Mouse (Mus musculus): ENCODE measurements around the gene Tmem25.

Tmem25 gene

GRCm38 (mm10) chr9:44799102-44799957 lies at the start of gene Tmem25:
Tmem25 (minus strand) TSS chr9:44799307.
- DNase-seq (ENCODE audit: low read depth): no peak

GRCm38 (mm10) chr9:44847446-44847845 lies 48.3 kb upstream of the Tmem25 start:
- no peak for DNase-seq (ENCODE audit: low read depth)

- DNase-seq (ENCODE audit: low read depth): peak; percentile 29
Observed at GRCm38 (mm10) chr9:44841241-44841640, 42.1 kb upstream of the Tmem25 start.

- DNase-seq (ENCODE audit: low read depth): peak; percentile 84
Observed at GRCm38 (mm10) chr9:44836439-44836838, 37.3 kb upstream of the Tmem25 start.

GRCm38 (mm10) chr9:44832356-44832755 lies 33.2 kb upstream of the Tmem25 start:
- peak; percentile 37 for DNase-seq (ENCODE audit: low read depth)

GRCm38 (mm10) chr9:44830506-44830905 lies 31.4 kb upstream of the Tmem25 start:
- no peak for DNase-seq (ENCODE audit: low read depth)

- DNase-seq (ENCODE audit: low read depth): no peak
Observed at GRCm38 (mm10) chr9:44828944-44829343, 29.8 kb upstream of the Tmem25 start.

- peak; percentile 88 for DNase-seq (ENCODE audit: low read depth)
Observed at GRCm38 (mm10) chr9:44826660-44827059, 27.6 kb upstream of the Tmem25 start.

GRCm38 (mm10) chr9:44819920-44820827 lies 21.1 kb upstream of the Tmem25 start:
- no peak for DNase-seq (ENCODE audit: low read depth)

- no peak for DNase-seq (ENCODE audit: low read depth)
Observed at GRCm38 (mm10) chr9:44817522-44817921, 18.4 kb upstream of the Tmem25 start.

GRCm38 (mm10) chr9:44814179-44814578 lies 15.1 kb upstream of the Tmem25 start:
- no peak for DNase-seq (ENCODE audit: low read depth)

GRCm38 (mm10) chr9:44810316-44810715 lies 11.2 kb upstream of the Tmem25 start:
- no peak for DNase-seq (ENCODE audit: low read depth)

- no peak for DNase-seq (ENCODE audit: low read depth)
Observed at GRCm38 (mm10) chr9:44807778-44808177, 8.7 kb upstream of the Tmem25 start.

GRCm38 (mm10) chr9:44807141-44807540 lies 8.0 kb upstream of the Tmem25 start:
- DNase-seq (ENCODE audit: low read depth): no peak

GRCm38 (mm10) chr9:44805536-44805935 lies 6.4 kb upstream of the Tmem25 start:
- no peak for DNase-seq (ENCODE audit: low read depth)

GRCm38 (mm10) chr9:44804678-44805077 lies 5.6 kb upstream of the Tmem25 start:
- no peak for DNase-seq (ENCODE audit: low read depth)

- DNase-seq (ENCODE audit: low read depth): peak; percentile 11
Observed at GRCm38 (mm10) chr9:44802808-44803450, 3.8 kb upstream of the Tmem25 start, which contains the start of gene Ttc36. Ttc36 (minus strand) TSS chr9:44803072.

GRCm38 (mm10) chr9:44801669-44802068 lies 2.6 kb upstream of the Tmem25 start:
- DNase-seq (ENCODE audit: low read depth): peak; percentile 46

- DNase-seq (ENCODE audit: low read depth): no peak
Observed at GRCm38 (mm10) chr9:44799958-44800324, 834 bp upstream of the Tmem25 start.

GRCm38 (mm10) chr9:44798298-44798697 lies 809 bp downstream of the Tmem25 start:
- no peak for DNase-seq (ENCODE audit: low read depth)

GRCm38 (mm10) chr9:44792842-44793241 lies 6.3 kb downstream of the Tmem25 start:
- peak; percentile 58 for DNase-seq (ENCODE audit: low read depth)
